Mouse (Mus musculus) bone marrow macrophage, adult 2 months (primary cell): ENCODE results near the gene Nsun7.

ENCODE experiments used
- CTCF ChIP-seq: IDR thresholded peaks from 2 replicates; pipeline ENCODE4 v1.5.1; 2012; ENCODE audit warnings: low read depth, mild to moderate bottlenecking, low read length, moderate library complexity
- POLR2A ChIP-seq: IDR thresholded peaks from 2 replicates; pipeline ENCODE4 v1.6.1; 2012; ENCODE audit warnings: mild to moderate bottlenecking, low read depth, low read length, borderline replicate concordance

GRCm38 (mm10) chr5:66279650-66280049, 20.0 kb downstream of the Nsun7 start:
- TF ChIP-seq CTCF, result no peak
- no peak for TF ChIP-seq POLR2A
